Mouse (Mus musculus): ENCODE data around the gene Lmna. TPM values are rescaled to one million over a fixed set of nuclear protein-coding genes. Genes with fewer than 3 reads are reported as not detected.
A peak's percentile ranks its signal among the peaks of the same experiment; 100 is the strongest.

Gene Lmna
- polyA plus RNA-seq, 1 experiment from 2014 or later = 55.7 TPM

DNA sequence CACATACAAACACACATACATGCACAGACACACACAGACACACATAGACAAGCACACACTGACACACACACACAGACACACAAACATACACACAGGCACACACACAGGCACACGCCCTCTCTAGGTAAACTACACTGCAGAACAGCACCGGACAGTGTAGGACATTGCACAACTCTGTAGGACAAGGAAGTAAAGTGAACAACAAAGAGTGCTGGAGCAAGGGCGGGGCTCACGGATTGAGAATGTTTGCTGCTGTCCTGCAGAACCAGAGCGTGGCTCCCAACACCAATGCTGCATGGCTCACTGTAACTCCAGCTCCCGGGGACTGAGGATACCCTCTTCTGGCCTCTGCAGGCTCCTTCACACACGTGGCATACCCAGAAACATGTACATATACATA lies 66.9 kb downstream of the Lmna start:
- no peak for ATAC-seq (ENCODE audit: low FRiP score, low TSS enrichment)
- 76% methylated on average over 7 of the region's 7 CpGs for WGBS
- H3K27me3 ChIP-seq (ENCODE audit: control insufficient read depth, insufficient read depth, low read length) = no peaks in the 10 kb centered on the region
- no peak overlapping the region for H3K4me3 ChIP-seq (ENCODE audit: low read length)
- H3K4me1 ChIP-seq (ENCODE audit: control insufficient read depth, insufficient read depth, low read length) = peaks cover 6% of the 10 kb centered on the region; the same call in 1 of the 2 replicates
- no peak overlapping the region for H3K27ac ChIP-seq (ENCODE audit: low read depth, low read length)
- H3K9me3 ChIP-seq (ENCODE audit: control insufficient read depth, low read length) = no peaks in the 10 kb centered on the region
- H3K4me2 ChIP-seq (replicated peaks; ENCODE audit: low read depth, low read length) = no peak overlapping the region
- H3K9ac ChIP-seq (ENCODE audit: low read depth, low read length) = no peak overlapping the region
- no peaks in the 10 kb centered on the region for H3K36me3 ChIP-seq (ENCODE audit: control insufficient read depth, insufficient read depth, low read length)

DNA sequence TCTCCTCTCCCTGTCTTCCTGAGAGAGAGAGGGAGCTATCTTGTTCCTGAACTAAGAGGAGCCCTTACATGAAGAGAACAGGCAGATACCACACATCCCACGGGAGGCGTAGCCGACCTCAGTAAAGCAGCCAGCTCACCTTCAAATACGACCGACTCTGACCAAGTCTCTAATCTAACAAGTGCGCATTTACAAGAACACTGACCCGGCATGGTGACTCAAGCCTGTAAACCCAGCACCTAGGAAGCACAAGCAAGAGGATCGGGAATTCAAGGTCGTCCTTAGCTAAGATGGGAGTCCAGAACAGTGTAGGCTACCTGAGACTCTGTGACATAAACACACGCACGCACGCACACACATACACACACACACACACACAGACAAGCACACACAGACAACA lies 67.3 kb downstream of the Lmna start:
- WGBS = 82% methylated on average over 12 of the region's 12 CpGs
- H3K4me1 ChIP-seq (ENCODE audit: control insufficient read depth, insufficient read depth, low read length) = peaks cover 10% of the 10 kb centered on the region
- no peak overlapping the region for H3K9ac ChIP-seq (ENCODE audit: low read depth, low read length)
- H3K27me3 ChIP-seq (ENCODE audit: control insufficient read depth, insufficient read depth, low read length) = no peaks in the 10 kb centered on the region
- no peak for ATAC-seq (ENCODE audit: low FRiP score, low TSS enrichment)
- H3K27ac ChIP-seq (ENCODE audit: low read depth, low read length) = no peak overlapping the region
- H3K36me3 ChIP-seq (ENCODE audit: control insufficient read depth, insufficient read depth, low read length) = no peaks in the 10 kb centered on the region
- no peaks in the 10 kb centered on the region for H3K9me3 ChIP-seq (ENCODE audit: control insufficient read depth, low read length)
- H3K4me2 ChIP-seq (replicated peaks; ENCODE audit: low read depth, low read length) = no peak overlapping the region
- H3K4me3 ChIP-seq (ENCODE audit: low read length) = no peak overlapping the region

DNA sequence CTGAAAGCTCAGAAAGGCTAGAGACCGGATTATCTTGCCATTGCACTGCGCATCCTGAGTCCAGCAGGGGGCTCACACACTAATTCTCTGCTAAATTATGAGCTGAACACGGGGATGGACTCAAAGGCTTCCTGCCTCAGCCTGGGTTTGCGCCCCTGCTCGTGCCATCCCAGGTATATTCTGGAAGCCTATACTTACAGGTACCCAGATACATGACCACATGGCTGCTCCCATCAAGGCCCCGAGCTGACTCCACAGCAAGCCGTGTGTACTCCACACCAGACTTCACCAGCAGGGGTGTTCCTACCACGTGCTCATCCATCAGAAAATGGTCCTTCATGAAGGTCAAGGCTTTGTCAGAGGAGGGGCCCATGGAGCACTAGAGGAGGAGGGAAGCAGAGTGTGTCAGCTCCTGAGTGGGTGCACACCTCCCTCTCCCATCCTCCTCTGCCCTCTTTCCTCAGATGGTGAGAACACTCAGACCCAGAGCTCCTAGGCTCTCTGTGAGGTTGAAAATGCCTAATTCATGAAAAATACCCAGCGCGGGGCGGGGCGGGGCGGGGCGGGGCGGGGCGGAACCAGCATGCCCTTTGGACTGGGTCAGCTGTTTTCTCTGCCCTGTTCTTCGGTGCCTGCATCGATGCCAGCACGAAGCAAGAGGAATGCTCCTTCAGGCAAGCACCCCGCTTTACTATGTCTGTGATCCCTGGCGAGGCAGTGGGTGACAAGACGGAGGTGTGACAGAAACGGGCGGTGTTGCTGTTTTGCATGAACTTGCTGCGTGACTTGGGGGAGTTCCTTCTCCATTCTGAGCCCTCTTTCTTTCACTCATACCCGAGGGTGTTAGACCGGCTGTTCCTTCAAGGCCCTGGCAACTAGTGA lies 69.0 kb downstream of the Lmna start:
- no peaks in the 10 kb centered on the region for H3K9me3 ChIP-seq (ENCODE audit: control insufficient read depth, low read length)
- H3K27ac ChIP-seq (ENCODE audit: low read depth, low read length) = no peak overlapping the region
- peaks cover 16% of the 10 kb centered on the region for H3K4me1 ChIP-seq (ENCODE audit: control insufficient read depth, insufficient read depth, low read length)
- peak overlapping the region; percentile 18; the same call in 1 of the 2 replicates for H3K4me3 ChIP-seq (ENCODE audit: low read length)
- ATAC-seq (ENCODE audit: low FRiP score, low TSS enrichment) = no peak
- no peaks in the 10 kb centered on the region for H3K36me3 ChIP-seq (ENCODE audit: control insufficient read depth, insufficient read depth, low read length)
- H3K9ac ChIP-seq (ENCODE audit: low read depth, low read length) = peak overlapping the region; percentile 8; the same call in 1 of the 2 replicates
- H3K27me3 ChIP-seq (ENCODE audit: control insufficient read depth, insufficient read depth, low read length) = no peaks in the 10 kb centered on the region
- peak overlapping the region; percentile 11 for H3K4me2 ChIP-seq (replicated peaks; ENCODE audit: low read depth, low read length)
- 16% methylated on average over 27 of the region's 27 CpGs for WGBS

DNA sequence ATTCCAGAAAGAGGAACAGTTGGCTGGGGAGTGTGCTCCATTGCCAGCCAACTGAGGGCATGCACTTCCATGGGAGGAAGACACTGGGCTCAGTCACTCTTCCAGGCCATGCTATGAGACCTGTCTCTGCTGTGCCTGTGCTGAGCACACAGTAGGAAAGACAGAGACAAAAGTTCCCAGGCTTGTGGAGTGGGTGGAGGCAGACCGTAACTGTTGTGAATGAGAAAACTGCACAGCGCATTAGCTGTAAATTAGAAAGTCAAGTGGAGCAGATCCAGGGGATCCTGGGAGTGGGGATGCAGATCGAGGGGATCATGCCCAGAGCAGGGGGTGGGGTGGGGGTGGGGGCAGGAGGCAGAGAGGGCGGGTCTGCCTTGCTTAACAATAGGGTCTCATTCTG lies 70.2 kb downstream of the Lmna start:
- no peaks in the 10 kb centered on the region for H3K27me3 ChIP-seq (ENCODE audit: control insufficient read depth, insufficient read depth, low read length)
- H3K9me3 ChIP-seq (ENCODE audit: control insufficient read depth, low read length) = no peaks in the 10 kb centered on the region
- H3K4me3 ChIP-seq (ENCODE audit: low read length) = no peak overlapping the region
- H3K27ac ChIP-seq (ENCODE audit: low read depth, low read length) = no peak overlapping the region
- 60% methylated on average over 4 of the region's 4 CpGs for WGBS
- no peak overlapping the region for H3K9ac ChIP-seq (ENCODE audit: low read depth, low read length)
- peaks cover 16% of the 10 kb centered on the region for H3K4me1 ChIP-seq (ENCODE audit: control insufficient read depth, insufficient read depth, low read length)
- no peak for ATAC-seq (ENCODE audit: low FRiP score, low TSS enrichment)
- H3K4me2 ChIP-seq (replicated peaks; ENCODE audit: low read depth, low read length) = no peak overlapping the region
- no peaks in the 10 kb centered on the region for H3K36me3 ChIP-seq (ENCODE audit: control insufficient read depth, insufficient read depth, low read length)

DNA sequence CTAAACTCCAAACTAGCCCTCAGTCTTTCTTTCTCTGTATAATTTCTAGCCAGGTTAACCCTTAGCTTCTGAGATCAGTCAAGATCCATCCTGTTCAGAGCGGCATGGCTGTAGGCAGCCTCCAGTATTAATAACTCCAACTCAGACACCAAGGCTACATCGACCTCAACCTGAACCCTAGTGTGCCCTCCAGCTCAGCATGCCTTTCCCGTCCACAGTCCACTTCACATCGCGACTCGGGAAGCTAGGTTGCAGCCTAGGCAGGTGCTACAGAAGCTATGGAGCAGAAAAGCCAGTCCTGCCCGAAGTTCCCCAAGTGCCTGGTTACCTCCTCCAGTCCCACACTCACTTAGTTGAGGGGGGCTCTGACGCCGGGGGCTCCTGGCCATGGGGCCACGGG lies 72.3 kb downstream of the Lmna start:
- WGBS = 58% methylated on average over 10 of the region's 10 CpGs
- ATAC-seq (ENCODE audit: low FRiP score, low TSS enrichment) = 0 out of 2 replicates have a peak, but pooled peaks have one; percentile 11
- peak overlapping the region; percentile 26 for H3K4me3 ChIP-seq (ENCODE audit: low read length)

DNA sequence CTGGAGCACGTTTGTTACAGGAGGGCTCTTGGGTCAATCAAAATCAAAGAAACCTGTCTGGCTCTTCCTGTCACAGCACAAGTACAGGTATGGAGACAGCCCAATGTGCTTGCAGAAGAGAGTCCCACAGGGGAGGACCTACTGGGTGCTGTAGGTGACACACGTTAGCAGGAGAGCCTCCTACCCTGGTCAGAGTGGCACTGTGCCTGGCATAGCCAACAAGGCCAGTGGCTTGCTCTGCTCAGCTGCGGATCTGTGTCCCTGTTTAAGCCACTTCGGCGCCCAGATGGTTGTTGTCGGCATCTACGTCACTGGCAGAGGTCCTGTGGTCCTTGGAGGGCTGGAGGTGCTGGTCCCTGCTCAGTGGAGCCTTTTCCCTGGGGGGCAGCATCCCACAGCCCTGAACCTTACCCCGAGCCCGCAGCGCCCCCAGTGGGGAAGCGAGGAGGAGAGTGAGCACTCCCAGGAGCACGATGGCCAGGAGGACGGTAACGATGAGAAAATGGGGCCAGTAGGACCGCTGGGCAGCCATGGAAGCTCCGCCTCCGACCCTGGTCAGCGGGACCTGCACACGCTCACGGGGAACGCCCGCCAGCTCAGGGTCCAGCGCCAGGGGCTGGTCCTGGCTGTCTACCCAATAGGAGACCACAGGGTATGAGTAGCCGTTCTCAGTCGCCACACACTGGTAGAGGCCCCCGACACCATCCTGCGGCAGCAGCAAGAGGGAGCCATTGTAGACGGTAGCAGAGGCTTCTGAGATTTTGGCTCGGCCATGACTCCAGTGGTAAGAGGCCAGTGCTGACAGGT lies 73.2 kb downstream of the Lmna start:
- H3K36me3 ChIP-seq (ENCODE audit: control insufficient read depth, insufficient read depth, low read length) = no peaks in the 10 kb centered on the region
- H3K9me3 ChIP-seq (ENCODE audit: control insufficient read depth, low read length) = no peaks in the 10 kb centered on the region
- peak overlapping the region; percentile 45; the same call in 1 of the 2 replicates for H3K9ac ChIP-seq (ENCODE audit: low read depth, low read length)
- H3K4me1 ChIP-seq (ENCODE audit: control insufficient read depth, insufficient read depth, low read length) = peaks cover 16% of the 10 kb centered on the region
- peak overlapping the region; percentile 26 for H3K4me3 ChIP-seq (ENCODE audit: low read length)
- 9% methylated on average over 29 of the region's 29 CpGs for WGBS
- H3K4me2 ChIP-seq (replicated peaks; ENCODE audit: low read depth, low read length) = peak overlapping the region; percentile 42
- peak overlapping the region; percentile 68 for H3K27ac ChIP-seq (ENCODE audit: low read depth, low read length)
- H3K27me3 ChIP-seq (ENCODE audit: control insufficient read depth, insufficient read depth, low read length) = no peaks in the 10 kb centered on the region
- ATAC-seq (ENCODE audit: low FRiP score, low TSS enrichment) = peak; percentile 95

More for the DNA sequence above, 72.3 kb downstream of the Lmna start:
- Histone ChIP-seq H3K4me1 (ENCODE audit: control insufficient read depth, insufficient read depth, low read length) (peaks cover 16% of the 10 kb centered on the region), H3K4me2 (replicated peaks; ENCODE audit: low read depth, low read length) (peak overlapping the region; percentile 42), H3K27ac (ENCODE audit: low read depth, low read length) (peak overlapping the region; percentile 68), H3K27me3 (ENCODE audit: control insufficient read depth, insufficient read depth, low read length) (no peaks in the 10 kb centered on the region), H3K36me3 (ENCODE audit: control insufficient read depth, insufficient read depth, low read length) (no peaks in the 10 kb centered on the region), H3K9me3 (ENCODE audit: control insufficient read depth, low read length) (no peaks in the 10 kb centered on the region), H3K9ac (ENCODE audit: low read depth, low read length) (peak overlapping the region; percentile 37; the same call in 1 of the 2 replicates)

DNA sequence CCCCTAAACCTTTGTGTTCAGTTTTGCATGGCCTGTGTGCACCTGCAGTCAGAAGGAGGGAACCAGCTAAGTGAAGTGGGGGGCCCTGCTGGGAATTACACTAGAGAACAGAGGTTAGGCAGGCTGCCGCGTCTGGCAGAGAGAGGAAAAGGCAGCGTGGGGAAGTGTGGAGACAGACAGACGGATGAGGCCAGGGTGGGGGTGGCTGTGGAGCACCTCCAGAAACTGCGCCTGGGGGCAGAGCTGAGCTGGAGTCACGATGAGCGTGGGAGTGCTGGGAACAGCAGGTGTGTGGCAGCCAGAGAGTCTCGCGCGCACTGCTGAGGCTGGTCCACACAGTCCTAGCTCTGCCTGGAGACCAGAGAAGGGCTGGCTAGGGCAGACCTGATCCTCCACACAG lies 74.2 kb downstream of the Lmna start:
- no peaks in the 10 kb centered on the region for H3K9me3 ChIP-seq (ENCODE audit: control insufficient read depth, low read length)
- H3K36me3 ChIP-seq (ENCODE audit: control insufficient read depth, insufficient read depth, low read length) = no peaks in the 10 kb centered on the region
- peaks cover 13% of the 10 kb centered on the region for H3K4me1 ChIP-seq (ENCODE audit: control insufficient read depth, insufficient read depth, low read length)
- no peaks in the 10 kb centered on the region for H3K27me3 ChIP-seq (ENCODE audit: control insufficient read depth, insufficient read depth, low read length)
- H3K4me2 ChIP-seq (replicated peaks; ENCODE audit: low read depth, low read length) = no peak overlapping the region
- H3K27ac ChIP-seq (ENCODE audit: low read depth, low read length) = no peak overlapping the region
- H3K4me3 ChIP-seq (ENCODE audit: low read length) = no peak overlapping the region
- ATAC-seq (ENCODE audit: low FRiP score, low TSS enrichment) = no peak
- WGBS = 43% methylated on average over 10 of the region's 10 CpGs
- H3K9ac ChIP-seq (ENCODE audit: low read depth, low read length) = no peak overlapping the region
